Mouse (Mus musculus): ENCODE data around the gene Ctsw. TPM values are rescaled to one million over a fixed set of nuclear protein-coding genes. Genes with fewer than 3 reads are reported as not detected.
"Not testable (repeated sequence)": the region's sequence is repeated elsewhere in the genome, so short reads cannot be mapped to it uniquely, and the experiment has no call there.

Ctsw gene
- polyA plus RNA-seq, 1 experiment from 2014 or later = 3.7 TPM

GRCm38 (mm10) chr19:5495353-5496051 lies 27.2 kb upstream of the Ctsw start:
- Histone ChIP-seq H3K4me1 (peaks cover 13% of the 10 kb centered on the region), H3K4me3 (no peak overlapping the region), H3K27me3 (no peaks in the 10 kb centered on the region), H3K9ac (no peak overlapping the region), H3K36me3 (peaks cover 62% of the 10 kb centered on the region), H3K9me3 (replicated peaks) (no peaks in the 10 kb centered on the region), H3K4me2 (replicated peaks) (no peak overlapping the region), H3K27ac (no peak overlapping the region)
- WGBS = 86% methylated on average over 12 of the region's 12 CpGs
- ATAC-seq (ENCODE audit: low FRiP score) = no peak

- no peaks in the 10 kb centered on the region for H3K9me3 ChIP-seq (replicated peaks)
Observed at GRCm38 (mm10) chr19:5494314-5494713, 26.0 kb upstream of the Ctsw start.

GRCm38 (mm10) chr19:5493301-5493721 lies 25.0 kb upstream of the Ctsw start:
- H3K36me3 ChIP-seq = peaks cover 57% of the 10 kb centered on the region
- not testable (repeated sequence) for H3K9me3 ChIP-seq (replicated peaks); H3K4me3 ChIP-seq; H3K27me3 ChIP-seq; ATAC-seq (ENCODE audit: low FRiP score); H3K9ac ChIP-seq; H3K27ac ChIP-seq; H3K4me2 ChIP-seq (replicated peaks)
- 66% methylated on average over 9 of the region's 9 CpGs for WGBS
- H3K4me1 ChIP-seq = peaks cover 20% of the 10 kb centered on the region

More at GRCm38 (mm10) chr19:5494314-5494713, 26.0 kb upstream of the Ctsw start:
- Histone ChIP-seq H3K4me1 (peaks cover 17% of the 10 kb centered on the region), H3K4me2 (replicated peaks) (no peak overlapping the region), H3K36me3 (peaks cover 62% of the 10 kb centered on the region), H3K4me3 (no peak overlapping the region), H3K27me3 (no peaks in the 10 kb centered on the region), H3K27ac (no peak overlapping the region), H3K9ac (no peak overlapping the region)
- WGBS = 89% methylated on average over 3 of the region's 3 CpGs
- no peak for ATAC-seq (ENCODE audit: low FRiP score)

- 0 out of 2 replicates have a peak overlapping the region, but pooled peaks have one; percentile 8 for H3K4me2 ChIP-seq (replicated peaks)
- H3K27me3 ChIP-seq = no peaks in the 10 kb centered on the region
- H3K9ac ChIP-seq = no peak overlapping the region
- H3K4me3 ChIP-seq = no peak overlapping the region
- 88% methylated on average over 4 of the region's 4 CpGs for WGBS
- no peak for ATAC-seq (ENCODE audit: low FRiP score)
- H3K4me1 ChIP-seq = peaks cover 21% of the 10 kb centered on the region
- H3K27ac ChIP-seq = no peak overlapping the region; the same call in 1 of the 2 replicates
- no peaks in the 10 kb centered on the region for H3K9me3 ChIP-seq (replicated peaks)
- peaks cover 55% of the 10 kb centered on the region for H3K36me3 ChIP-seq
Observed at GRCm38 (mm10) chr19:5492641-5493040, 24.3 kb upstream of the Ctsw start.

- peak overlapping the region; percentile 97 for H3K9ac ChIP-seq
- H3K4me1 ChIP-seq = peaks cover 31% of the 10 kb centered on the region
- H3K4me2 ChIP-seq (replicated peaks) = peak overlapping the region; percentile 75
- no peaks in the 10 kb centered on the region for H3K27me3 ChIP-seq
- ATAC-seq (ENCODE audit: low FRiP score) = peak; percentile 15
- WGBS = under 1% methylated on average over 59 of the region's 59 CpGs
- peaks cover 42% of the 10 kb centered on the region for H3K36me3 ChIP-seq
- H3K4me3 ChIP-seq = peak overlapping the region; percentile 98
- peak overlapping the region; percentile 100 for H3K27ac ChIP-seq
- H3K9me3 ChIP-seq (replicated peaks) = no peaks in the 10 kb centered on the region
Observed at GRCm38 (mm10) chr19:5490898-5491708, 22.8 kb upstream of the Ctsw start.

- Histone ChIP-seq H3K36me3 (peaks cover 42% of the 10 kb centered on the region), H3K27ac (peak within 1 kb of the TSS; percentile 100), H3K4me2 (replicated peaks) (peak within 1 kb of the TSS; percentile 75), H3K4me3 (peak within 1 kb of the TSS; percentile 98), H3K9me3 (replicated peaks) (no peaks in the 10 kb centered on the region), H3K27me3 (no peaks in the 10 kb centered on the region), H3K4me1 (peaks cover 31% of the 10 kb centered on the region), H3K9ac (peak within 1 kb of the TSS; percentile 97)
- WGBS = under 1% methylated on average over 62 of the region's 62 CpGs
- peak; percentile 76 for ATAC-seq (ENCODE audit: low FRiP score)
Observed at GRCm38 (mm10) chr19:5490313-5490897, 22.1 kb upstream of the Ctsw start, which contains the start of gene Cfl1. Gene Cfl1, plus strand, starts transcription at chr19:5490455.

- 52% methylated on average over 10 of the region's 10 CpGs for WGBS
Observed at GRCm38 (mm10) chr19:5489721-5490120, 21.4 kb upstream of the Ctsw start.

GRCm38 (mm10) chr19:5488878-5489571 lies 20.7 kb upstream of the Ctsw start:
- H3K4me3 ChIP-seq = peak overlapping the region; percentile 49
- peak overlapping the region; percentile 70 for H3K4me2 ChIP-seq (replicated peaks)
- peak overlapping the region; percentile 100 for H3K27ac ChIP-seq
- peaks cover 45% of the 10 kb centered on the region for H3K36me3 ChIP-seq
- H3K9ac ChIP-seq = peak overlapping the region; percentile 67
- 0% methylated on average over 26 of the region's 26 CpGs for WGBS
- H3K27me3 ChIP-seq = no peaks in the 10 kb centered on the region
- H3K9me3 ChIP-seq (replicated peaks) = no peaks in the 10 kb centered on the region
- peak; percentile 78 for ATAC-seq (ENCODE audit: low FRiP score)
- H3K4me1 ChIP-seq = peaks cover 31% of the 10 kb centered on the region

More at GRCm38 (mm10) chr19:5489721-5490120, 21.4 kb upstream of the Ctsw start:
- not testable (repeated sequence) for H3K9ac ChIP-seq; H3K9me3 ChIP-seq (replicated peaks); ATAC-seq (ENCODE audit: low FRiP score); H3K27me3 ChIP-seq
- peak overlapping the region; percentile 98; the same call in 1 of the 2 replicates for H3K4me3 ChIP-seq
- peak overlapping the region; percentile 75 for H3K4me2 ChIP-seq (replicated peaks)
- peaks cover 31% of the 10 kb centered on the region for H3K4me1 ChIP-seq
- H3K27ac ChIP-seq = peak overlapping the region; percentile 100
- H3K36me3 ChIP-seq = peaks cover 44% of the 10 kb centered on the region

- Histone ChIP-seq H3K4me1 (peaks cover 28% of the 10 kb centered on the region), H3K27ac (peak within 1 kb of the TSS; percentile 100), H3K36me3 (peaks cover 45% of the 10 kb centered on the region), H3K4me3 (peak within 1 kb of the TSS; percentile 49), H3K27me3 (no peaks in the 10 kb centered on the region), H3K9me3 (replicated peaks) (no peaks in the 10 kb centered on the region), H3K4me2 (replicated peaks) (peak within 1 kb of the TSS; percentile 70), H3K9ac (peak within 1 kb of the TSS; percentile 67)
- under 1% methylated on average over 39 of the region's 39 CpGs for WGBS
- peak; percentile 51 for ATAC-seq (ENCODE audit: low FRiP score)
Observed at GRCm38 (mm10) chr19:5487768-5488550, 19.7 kb upstream of the Ctsw start, which contains the start of gene Mus81. Gene Mus81, minus strand, starts transcription at chr19:5488402.

GRCm38 (mm10) chr19:5486771-5487170 lies 18.5 kb upstream of the Ctsw start:
- H3K9me3 ChIP-seq (replicated peaks) = no peaks in the 10 kb centered on the region
- no peaks in the 10 kb centered on the region for H3K27me3 ChIP-seq
- H3K36me3 ChIP-seq = peaks cover 45% of the 10 kb centered on the region
- WGBS = 81% methylated on average over 4 of the region's 4 CpGs
- H3K27ac ChIP-seq = no peak overlapping the region
- H3K4me3 ChIP-seq = no peak overlapping the region
- no peak overlapping the region for H3K9ac ChIP-seq
- H3K4me1 ChIP-seq = peaks cover 18% of the 10 kb centered on the region
- no peak for ATAC-seq (ENCODE audit: low FRiP score)
- H3K4me2 ChIP-seq (replicated peaks) = peak overlapping the region; percentile 70; the same call in 1 of the 2 replicates

- H3K4me1 ChIP-seq = peaks cover 17% of the 10 kb centered on the region
- no peak overlapping the region for H3K9ac ChIP-seq
- no peak for ATAC-seq (ENCODE audit: low FRiP score)
- no peaks in the 10 kb centered on the region for H3K9me3 ChIP-seq (replicated peaks)
- no peak overlapping the region for H3K4me2 ChIP-seq (replicated peaks)
- peaks cover 50% of the 10 kb centered on the region for H3K36me3 ChIP-seq
- H3K27me3 ChIP-seq = no peaks in the 10 kb centered on the region
- WGBS = 87% methylated on average over 8 of the region's 8 CpGs
- H3K27ac ChIP-seq = peak overlapping the region; percentile 1; the same call in 1 of the 2 replicates
- no peak overlapping the region for H3K4me3 ChIP-seq
Observed at GRCm38 (mm10) chr19:5486286-5486685, 18.0 kb upstream of the Ctsw start.

All from hindbrain, embryonic 12.5 days (tissue).